ENCODE assay signal across 26 mouse cellular contexts in the genomic region with DNA sequence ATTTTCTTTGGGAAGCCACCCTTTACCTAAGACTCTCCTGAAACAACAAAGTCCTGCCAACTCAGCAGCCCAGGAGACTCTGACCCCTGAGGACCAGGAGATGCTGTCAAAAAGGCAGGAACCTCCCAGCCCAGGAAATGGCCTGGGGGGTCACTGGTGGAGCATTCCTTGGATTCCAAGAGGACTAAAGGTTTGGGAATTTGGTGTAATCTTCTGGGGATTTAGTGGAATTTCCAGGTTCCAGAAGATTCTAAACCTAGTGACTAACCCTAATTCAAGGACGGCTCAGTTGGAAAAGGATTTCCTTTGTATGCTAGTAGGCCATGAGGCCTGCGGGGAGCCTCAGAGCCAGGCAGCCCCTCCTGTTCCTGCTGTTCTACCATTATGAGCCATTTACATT. TPM values are rescaled to one million over a fixed set of nuclear protein-coding genes. Genes with fewer than 3 reads are reported as not detected.
A peak's percentile ranks its signal among the peaks of the same experiment; 100 is the strongest.
DNase-seq lines count a peak whose midpoint lies in the region; ATAC-seq lines count a peak whose summit lies in the region.
"Had no signal": no experiment of that assay in that cellular context is flagged by ENCODE, and none has a peak within 500 bp of the region (broad histone marks: within the 10 kb centered on the region; RNA-seq: fewer than 3 reads in every experiment).

No protein-coding gene starts in this region.

- no peak overlapping the region for H3K9ac ChIP-seq in heart, embryonic 13.5 days
- no peak overlapping the region for H3K9ac ChIP-seq in kidney, embryonic 16.5 days (replicated peaks; ENCODE audit: low read length)
- H3K9ac ChIP-seq: embryonic facial prominence, embryonic 13.5 days; forebrain, embryonic 12.5 days; hindbrain, embryonic 14.5 days; kidney, embryonic 15.5 days; limb, embryonic 13.5 days; liver, embryonic 13.5 days; lung, embryonic 15.5 days had no signal

- H3K4me1 ChIP-seq in heart, embryonic 13.5 days: peaks cover 40% of the 10 kb centered on the region
- H3K4me1 ChIP-seq in kidney, embryonic 16.5 days (ENCODE audit: insufficient read depth, low read length): 0 out of 2 replicates have a peak, but pooled peaks cover 11% of the 10 kb centered on the region
- H3K4me1 ChIP-seq: embryonic facial prominence, embryonic 13.5 days; forebrain, embryonic 12.5 days; limb, embryonic 13.5 days had no signal

- H3K27ac ChIP-seq in heart, embryonic 13.5 days (replicated peaks): peak overlapping the region; percentile 53
- H3K27ac ChIP-seq in kidney, embryonic 16.5 days (ENCODE audit: low read length): 0 out of 2 replicates have a peak overlapping the region, but pooled peaks have one; percentile 16
- H3K27ac ChIP-seq: embryonic facial prominence, embryonic 13.5 days; forebrain, embryonic 12.5 days; hindbrain, embryonic 14.5 days; limb, embryonic 13.5 days; lung, embryonic 15.5 days had no signal

- ATAC-seq in heart, embryonic 13.5 days (ENCODE audit: extremely low read depth, insufficient number of reproducible peaks, low FRiP score, low TSS enrichment): no peak
- ATAC-seq in kidney, embryonic 16.5 days (ENCODE audit: low FRiP score, low TSS enrichment): no peak

- H3K27me3 ChIP-seq in heart, embryonic 13.5 days (replicated peaks): no peaks in the 10 kb centered on the region
- H3K27me3 ChIP-seq in kidney, embryonic 16.5 days (ENCODE audit: insufficient read depth, low read length): no peaks in the 10 kb centered on the region
- H3K27me3 ChIP-seq: embryonic facial prominence, embryonic 13.5 days; forebrain, embryonic 12.5 days; kidney, embryonic 15.5 days; limb, embryonic 13.5 days; lung, embryonic 15.5 days had no signal

- DNase-seq in heart, adult 9 months (ENCODE audit: low spot score in 2 of 2): no peak
- no peak for DNase-seq in kidney, adult 9 months
- peak; percentile 31 for DNase-seq in ES-CJ7 (ENCODE audit: low read depth, low spot score)
- peak; percentile 66 for DNase-seq in ZHBTc4 (ENCODE audit: low read depth, low spot score)
- DNase-seq in yolk sac, embryonic 10.5 days (ENCODE audit: low spot score): no peak
- DNase-seq: adrenal gland, postnatal 10 days; cerebellum, adult 8-10 months; cerebellum, postnatal 36 days; embryo, embryonic 11 days; heart, postnatal 14 days; layer of hippocampus, adult 9-11 months; liver, embryonic 13.5 days; lung, postnatal 4 days; midbrain, embryonic 14.5 days; right cerebral cortex, postnatal 14 days; spleen, adult 18-20 months; thymus, postnatal 25 days had no signal

- WGBS in heart, embryonic 13.5 days: 63% methylated on average over 2 of the region's 2 CpGs
- WGBS in kidney, embryonic 16.5 days: 72% methylated on average over 2 of the region's 2 CpGs

- H3K4me2 ChIP-seq in heart, embryonic 13.5 days: no peak overlapping the region
- no peak overlapping the region for H3K4me2 ChIP-seq in kidney, embryonic 16.5 days (replicated peaks; ENCODE audit: low read depth, low read length)
- H3K4me2 ChIP-seq: embryonic facial prominence, embryonic 13.5 days; forebrain, embryonic 12.5 days; hindbrain, embryonic 14.5 days; kidney, embryonic 15.5 days; limb, embryonic 13.5 days; liver, embryonic 13.5 days; lung, embryonic 15.5 days had no signal

- peaks cover 93% of the 10 kb centered on the region for H3K36me3 ChIP-seq in heart, embryonic 13.5 days
- peaks cover 38% of the 10 kb centered on the region for H3K36me3 ChIP-seq in kidney, embryonic 16.5 days (ENCODE audit: insufficient read depth, low read length)
- H3K36me3 ChIP-seq: forebrain, embryonic 12.5 days; liver, embryonic 13.5 days had no signal

- no peaks in the 10 kb centered on the region for H3K9me3 ChIP-seq in heart, embryonic 13.5 days
- H3K9me3 ChIP-seq in kidney, embryonic 16.5 days (ENCODE audit: low read length): no peaks in the 10 kb centered on the region
- H3K9me3 ChIP-seq: embryonic facial prominence, embryonic 13.5 days; forebrain, embryonic 12.5 days; kidney, embryonic 15.5 days; limb, embryonic 13.5 days; liver, embryonic 13.5 days; lung, embryonic 15.5 days had no signal

- no peak overlapping the region for H3K4me3 ChIP-seq in heart, embryonic 13.5 days
- no peak overlapping the region for H3K4me3 ChIP-seq in kidney, embryonic 16.5 days (ENCODE audit: low read length)
- H3K4me3 ChIP-seq: embryonic facial prominence, embryonic 13.5 days; erythroblast, embryonic 14.5 days; forebrain, embryonic 12.5 days; kidney, embryonic 15.5 days; limb, embryonic 13.5 days; liver, embryonic 13.5 days; lung, embryonic 15.5 days had no signal

RNA-seq across cellular contexts. Expression of a gene that starts 18.2 kb away (rescaled TPM):
- 106 and 116 TPM in 2 replicates for polyA plus RNA-seq in heart, embryonic 13.5 days (2015; fragmentation: Nextera tagmentation; extraction: Ambion mirVana)
- 221 and 236 TPM in 2 replicates for polyA plus RNA-seq in kidney, embryonic 16.5 days (2015; fragmentation: Nextera tagmentation; extraction: Ambion mirVana)

RNA-seq across cellular contexts. Expression of a gene that starts 57.0 kb away (rescaled TPM):
- 83.9 and 95.4 TPM in 2 replicates for polyA plus RNA-seq in heart, embryonic 13.5 days (2015; fragmentation: Nextera tagmentation; extraction: Ambion mirVana)
- polyA plus RNA-seq in kidney, embryonic 16.5 days (2015; fragmentation: Nextera tagmentation; extraction: Ambion mirVana): 54.9 and 61.4 TPM in 2 replicates

Comparison
In these comparisons a context has a peak if more than half of its experiments do, and no peak if none do; other contexts are left out.
1. DNase-seq: peak in ES-CJ7 (single experiment) and ZHBTc4 (single experiment); none in heart, adult 9 months (0 of 2), kidney, adult 9 months (single experiment) and yolk sac, embryonic 10.5 days (single experiment).